Mouse (Mus musculus): ENCODE results near the gene Trappc1. TPM values are rescaled to one million over a fixed set of nuclear protein-coding genes. Genes with fewer than 3 reads are reported as not detected.

Trappc1 gene
- polyA plus RNA-seq, 2 experiments, result 49.6 to 101 TPM

- Histone ChIP-seq H3K36me3 (replicated peaks; ENCODE audit: control insufficient read depth, insufficient read depth, low read depth) (no peaks in the 10 kb centered on the region), H3K9ac (replicated peaks) (no peak overlapping the region), H3K4me1 (replicated peaks; ENCODE audit: control insufficient read depth in 2 of 2, insufficient read depth in 2 of 2, low read length in 1 of 2) (peaks cover 53 to 58% of the 10 kb centered on the region in 2 experiments), H3K4me3 (ENCODE audit: insufficient read depth in 1 of 2, low read depth in 2 of 2, low read length in 2 of 2) (no peak overlapping the region), H3K9me3 (ENCODE audit: control insufficient read depth, low read length) (no peaks in the 10 kb centered on the region), H3K27me3 (ENCODE audit: control insufficient read depth, insufficient read depth, low read length) (peaks cover 35% of the 10 kb centered on the region), H3K27ac (peak overlapping the region; percentile 6; the same call in 1 of the 2 replicates), H3K4me2 (ENCODE audit: low read depth) (peak overlapping the region; percentile 89)
- TF ChIP-seq EP300 (IDR thresholded peaks at IDR 0.05; ENCODE audit: low read depth), result no peak
- no peak for DNase-seq (ENCODE audit: low read depth in 3 of 3, low spot score in 3 of 3)
- WGBS (ENCODE audit: insufficient replicate concordance), result 36% methylated on average over 2 of the region's 2 CpGs
- no peak for ATAC-seq (ENCODE audit: insufficient read depth)
These were observed 46.4 kb downstream of the Trappc1 start for GRCm38 (mm10) chr11:69369990-69370816.

GRCm38 (mm10) chr11:69370817-69371215 is 47.0 kb downstream of the Trappc1 start:
- peaks cover 34% of the 10 kb centered on the region for H3K27me3 ChIP-seq (ENCODE audit: control insufficient read depth, insufficient read depth, low read length)
- H3K36me3 ChIP-seq (replicated peaks; ENCODE audit: control insufficient read depth, insufficient read depth, low read depth), result no peaks in the 10 kb centered on the region
- no peak for TF ChIP-seq EP300 (IDR thresholded peaks at IDR 0.05; ENCODE audit: low read depth)
- no peak for TF ChIP-seq CTCF (IDR thresholded peaks at IDR 0.05; ENCODE audit: low read depth)
- ATAC-seq (ENCODE audit: insufficient read depth) (no peak), DNase-seq (ENCODE audit: low read depth in 3 of 3, low spot score in 3 of 3) (no peak)
- H3K4me2 ChIP-seq (ENCODE audit: low read depth), result peak overlapping the region; percentile 32; the same call in 1 of the 2 replicates
- H3K4me3 ChIP-seq (ENCODE audit: insufficient read depth in 1 of 2, low read depth in 2 of 2, low read length in 2 of 2), result no peak overlapping the region
- no peak overlapping the region for H3K9ac ChIP-seq (replicated peaks)
- 36% methylated on average over 9 of the region's 9 CpGs for WGBS (ENCODE audit: insufficient replicate concordance)
- no peaks in the 10 kb centered on the region for H3K9me3 ChIP-seq (ENCODE audit: control insufficient read depth, low read length)
- H3K27ac ChIP-seq, result peak overlapping the region; percentile 6; the same call in 1 of the 2 replicates
- H3K4me1 ChIP-seq (replicated peaks; ENCODE audit: control insufficient read depth in 2 of 2, insufficient read depth in 2 of 2, low read length in 1 of 2), result peaks cover 47 to 58% of the 10 kb centered on the region in 2 experiments

GRCm38 (mm10) chr11:69371601-69372000 is 47.8 kb downstream of the Trappc1 start:
- no peak overlapping the region for H3K4me3 ChIP-seq (ENCODE audit: insufficient read depth in 1 of 2, low read depth in 2 of 2, low read length in 2 of 2)
- no peak for TF ChIP-seq EP300 (IDR thresholded peaks at IDR 0.05; ENCODE audit: low read depth)
- TF ChIP-seq CTCF (IDR thresholded peaks at IDR 0.05; ENCODE audit: low read depth), result no peak
- no peaks in the 10 kb centered on the region for H3K9me3 ChIP-seq (ENCODE audit: control insufficient read depth, low read length)
- peaks cover 47 to 53% of the 10 kb centered on the region in 2 experiments for H3K4me1 ChIP-seq (replicated peaks; ENCODE audit: control insufficient read depth in 2 of 2, insufficient read depth in 2 of 2, low read length in 1 of 2)
- 70% methylated on average over 12 of the region's 12 CpGs for WGBS (ENCODE audit: insufficient replicate concordance)
- peak overlapping the region; percentile 94 for H3K27ac ChIP-seq
- no peak for ATAC-seq (ENCODE audit: insufficient read depth)
- peaks cover 29% of the 10 kb centered on the region for H3K27me3 ChIP-seq (ENCODE audit: control insufficient read depth, insufficient read depth, low read length)
- no peaks in the 10 kb centered on the region for H3K36me3 ChIP-seq (replicated peaks; ENCODE audit: control insufficient read depth, insufficient read depth, low read depth)
- H3K4me2 ChIP-seq (ENCODE audit: low read depth), result peak overlapping the region; percentile 11; the same call in 1 of the 2 replicates
- no peak for DNase-seq (ENCODE audit: low read depth in 3 of 3, low spot score in 3 of 3)
- no peak overlapping the region; the same call in 1 of the 2 replicates for H3K9ac ChIP-seq (replicated peaks)

DNA sequence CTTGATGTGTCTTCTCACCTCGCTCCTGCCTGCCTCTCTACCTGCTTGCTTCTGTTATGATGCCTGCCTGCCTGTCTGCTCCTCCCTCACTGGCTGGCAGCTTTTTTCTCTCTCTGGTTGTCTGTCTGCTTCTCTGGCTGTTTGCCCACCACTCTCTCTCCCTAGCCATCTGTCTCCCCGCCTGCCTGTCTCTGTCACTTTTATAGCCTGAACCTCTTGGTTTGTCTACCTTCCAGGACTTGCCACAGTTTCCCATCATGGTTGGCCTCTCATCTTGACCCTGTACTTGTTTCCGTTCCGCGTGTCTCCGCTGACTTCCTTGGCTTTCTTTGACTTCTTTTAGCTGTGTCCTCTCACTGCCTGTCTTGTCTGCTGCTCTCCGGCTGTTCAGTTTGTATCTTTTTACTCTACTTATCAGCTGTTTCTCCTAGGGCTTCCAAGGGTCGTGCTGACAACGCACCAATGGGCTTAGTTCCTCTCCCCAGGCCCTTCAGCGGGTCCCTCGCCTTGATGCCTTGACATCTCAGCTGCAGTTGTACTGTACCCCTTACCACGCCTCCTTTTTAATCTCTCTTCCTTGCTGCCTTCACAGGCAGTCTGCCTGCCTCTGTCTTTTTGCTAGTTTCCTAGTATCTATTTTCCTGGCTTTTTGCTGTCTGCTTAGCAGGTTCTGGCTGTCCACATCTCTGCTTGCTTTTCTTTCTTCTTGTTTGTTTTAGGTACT is 48.4 kb downstream of the Trappc1 start:
- peaks cover 46 to 48% of the 10 kb centered on the region in 2 experiments for H3K4me1 ChIP-seq (replicated peaks; ENCODE audit: control insufficient read depth in 2 of 2, insufficient read depth in 2 of 2, low read length in 1 of 2)
- peak; percentile 15; the same call in 1 of the 2 replicates for ATAC-seq (ENCODE audit: insufficient read depth)
- no peaks in the 10 kb centered on the region for H3K36me3 ChIP-seq (replicated peaks; ENCODE audit: control insufficient read depth, insufficient read depth, low read depth)
- H3K4me3 ChIP-seq (ENCODE audit: insufficient read depth in 1 of 2, low read depth in 2 of 2, low read length in 2 of 2), result peak overlapping the region in 1 of 2 experiments; percentile 51; a peak in 2 of 4 replicates
- DNase-seq (ENCODE audit: low read depth in 3 of 3, low spot score in 3 of 3), result no peak
- peak overlapping the region; percentile 94 for H3K27ac ChIP-seq
- peak overlapping the region; percentile 77 for H3K4me2 ChIP-seq (ENCODE audit: low read depth)
- H3K27me3 ChIP-seq (ENCODE audit: control insufficient read depth, insufficient read depth, low read length), result peaks cover 23% of the 10 kb centered on the region
- no peaks in the 10 kb centered on the region for H3K9me3 ChIP-seq (ENCODE audit: control insufficient read depth, low read length)
- 33% methylated on average over 12 of the region's 12 CpGs for WGBS (ENCODE audit: insufficient replicate concordance)
- no peak for TF ChIP-seq EP300 (IDR thresholded peaks at IDR 0.05; ENCODE audit: low read depth)
- peak overlapping the region; percentile 44 for H3K9ac ChIP-seq (replicated peaks)

GRCm38 (mm10) chr11:69372780-69373170 is 49.0 kb downstream of the Trappc1 start:
- 47% methylated on average over 3 of the region's 3 CpGs for WGBS (ENCODE audit: insufficient replicate concordance)
- peak overlapping the region; percentile 94 for H3K27ac ChIP-seq
- H3K4me3 ChIP-seq (ENCODE audit: insufficient read depth in 1 of 2, low read depth in 2 of 2, low read length in 2 of 2), result peak overlapping the region; percentile 51 to 64; a peak in 3 of 4 replicates
- TF ChIP-seq EP300 (IDR thresholded peaks at IDR 0.05; ENCODE audit: low read depth) (no peak), CTCF (IDR thresholded peaks at IDR 0.05; ENCODE audit: low read depth) (peak; percentile 78)
- H3K4me2 ChIP-seq (ENCODE audit: low read depth), result peak overlapping the region; percentile 77
- H3K36me3 ChIP-seq (replicated peaks; ENCODE audit: control insufficient read depth, insufficient read depth, low read depth), result no peaks in the 10 kb centered on the region
- no peaks in the 10 kb centered on the region for H3K9me3 ChIP-seq (ENCODE audit: control insufficient read depth, low read length)
- peaks cover 18% of the 10 kb centered on the region for H3K27me3 ChIP-seq (ENCODE audit: control insufficient read depth, insufficient read depth, low read length)
- H3K9ac ChIP-seq (replicated peaks), result peak overlapping the region; percentile 44
- peaks cover 41 to 45% of the 10 kb centered on the region in 2 experiments for H3K4me1 ChIP-seq (replicated peaks; ENCODE audit: control insufficient read depth in 2 of 2, insufficient read depth in 2 of 2, low read length in 1 of 2)
- ATAC-seq (ENCODE audit: insufficient read depth) (peak; percentile 8), DNase-seq (ENCODE audit: low read depth in 3 of 3, low spot score in 3 of 3) (no peak)

All from liver, embryonic 14.5 days (tissue).